Mouse (Mus musculus) heart, embryonic 14.5 days (tissue): ENCODE measurements around the gene Ucma. TPM values are rescaled to one million over a fixed set of nuclear protein-coding genes. Genes with fewer than 3 reads are reported as not detected.

Experiments used
- ATAC-seq: fragments of 200-750 bp; cut with Nextera tagmentation; 2 replicates; pipeline ENCODE4 v1.8.0; 2017; ENCODE audit warnings: low read depth, moderate TSS enrichment; ENCODE audit not compliant: insufficient number of reproducible peaks, insufficient read depth, low FRiP score
- H3K27ac ChIP-seq, 2 experiments: fragments of 200-500 bp in 1 of 2; fragments of 300-500 bp in 1 of 2; sonication (generic) in 1 of 2; replicated peaks in 1 of 2; 2 replicates each; pipeline ENCODE4 v1.5.1; 2012 to 2014; ENCODE audit warnings: low read depth in 2 of 2, low read length in 2 of 2, control low read depth in 1 of 2, mild to moderate bottlenecking in 1 of 2, mixed read lengths in 1 of 2; ENCODE audit not compliant: control insufficient read depth in 1 of 2, insufficient read depth in 1 of 2
- H3K27me3 ChIP-seq: fragments of 300-500 bp; sonication (generic); 2 replicates; pipeline ENCODE4 v1.6.1; 2014; ENCODE audit warnings: mild to moderate bottlenecking, low read length, control low read depth; ENCODE audit not compliant: control insufficient read depth, insufficient read depth
- H3K36me3 ChIP-seq: fragments of 300-500 bp; sonication (generic); 2 replicates; pipeline ENCODE4 v1.6.1; 2014; ENCODE audit warnings: mild to moderate bottlenecking, control low read depth, low read length, mixed read lengths; ENCODE audit not compliant: control insufficient read depth, insufficient read depth
- H3K4me1 ChIP-seq, 2 experiments: fragments of 200-500 bp in 1 of 2; fragments of 300-500 bp in 1 of 2; sonication (generic) in 1 of 2; 2 replicates each; pipeline ENCODE4 v1.6.1; 2012 to 2014; ENCODE audit warnings: low read length in 2 of 2, control low read depth in 1 of 2, mixed read lengths in 1 of 2; ENCODE audit not compliant: control insufficient read depth in 2 of 2, insufficient read depth in 2 of 2
- H3K4me2 ChIP-seq: fragments of 300-500 bp; sonication (generic); 2 replicates; pipeline ENCODE4 v1.6.1; 2014; ENCODE audit warnings: mild to moderate bottlenecking, low read length
- H3K4me3 ChIP-seq, 2 experiments: fragments of 200-500 bp in 1 of 2; fragments of 300-500 bp in 1 of 2; sonication (generic) in 1 of 2; 2 replicates each; pipeline ENCODE4 v1.5.1; 2012 to 2014; ENCODE audit warnings: low read length in 2 of 2, mild to moderate bottlenecking in 2 of 2, control low read depth in 1 of 2, low read depth in 1 of 2, moderate library complexity in 1 of 2; ENCODE audit not compliant: control insufficient read depth in 1 of 2, insufficient read depth in 1 of 2
- H3K9ac ChIP-seq: fragments of 300-500 bp; sonication (generic); 2 replicates; pipeline ENCODE4 v1.6.1; 2014; ENCODE audit warnings: mild to moderate bottlenecking, low read length
- H3K9me3 ChIP-seq: fragments of 300-500 bp; sonication (generic); 2 replicates; pipeline ENCODE4 v1.6.1; 2016; ENCODE audit warnings: low read length, control low read depth; ENCODE audit not compliant: control insufficient read depth
- WGBS: fragments of 180-500 bp; shearing (Covaris S2); extraction: QIAGEN DNeasy Blood & Tissue Kit; methylation state at CpG from one replicate; pipeline ENCODE4 v1.1.7; 2014; 5-methylcytosine and 5-hydroxymethylcytosine counted together
- polyA plus RNA-seq: library from polyadenylated mRNA; unstranded; fragments of >200 nt; fragmentation: Nextera tagmentation; extraction: Ambion mirVana; gene quantifications from 2 replicates; pipeline ENCODE4 v1.2.1, GENCODE M21; 2014

Ucma gene
- polyA plus RNA-seq, 1 experiment from 2014 or later, result not detected

GRCm38 (mm10) chr2:5023275-5023674 is 47.4 kb downstream of the Ucma start:
- peaks cover 0 to 2% of the 10 kb centered on the region in 2 experiments; a peak in 1 of 4 replicates for H3K4me1 ChIP-seq
- no peak overlapping the region for H3K4me2 ChIP-seq
- no peak overlapping the region for H3K4me3 ChIP-seq
- no peaks in the 10 kb centered on the region for H3K27me3 ChIP-seq
- no peak overlapping the region for H3K27ac ChIP-seq
- WGBS, result 13% methylated on average over 2 of the region's 2 CpGs
- peaks cover 19% of the 10 kb centered on the region; the same call in 1 of the 2 replicates for H3K36me3 ChIP-seq
- H3K9me3 ChIP-seq, result no peaks in the 10 kb centered on the region
- no peak overlapping the region for H3K9ac ChIP-seq
- no peak for ATAC-seq

DNA sequence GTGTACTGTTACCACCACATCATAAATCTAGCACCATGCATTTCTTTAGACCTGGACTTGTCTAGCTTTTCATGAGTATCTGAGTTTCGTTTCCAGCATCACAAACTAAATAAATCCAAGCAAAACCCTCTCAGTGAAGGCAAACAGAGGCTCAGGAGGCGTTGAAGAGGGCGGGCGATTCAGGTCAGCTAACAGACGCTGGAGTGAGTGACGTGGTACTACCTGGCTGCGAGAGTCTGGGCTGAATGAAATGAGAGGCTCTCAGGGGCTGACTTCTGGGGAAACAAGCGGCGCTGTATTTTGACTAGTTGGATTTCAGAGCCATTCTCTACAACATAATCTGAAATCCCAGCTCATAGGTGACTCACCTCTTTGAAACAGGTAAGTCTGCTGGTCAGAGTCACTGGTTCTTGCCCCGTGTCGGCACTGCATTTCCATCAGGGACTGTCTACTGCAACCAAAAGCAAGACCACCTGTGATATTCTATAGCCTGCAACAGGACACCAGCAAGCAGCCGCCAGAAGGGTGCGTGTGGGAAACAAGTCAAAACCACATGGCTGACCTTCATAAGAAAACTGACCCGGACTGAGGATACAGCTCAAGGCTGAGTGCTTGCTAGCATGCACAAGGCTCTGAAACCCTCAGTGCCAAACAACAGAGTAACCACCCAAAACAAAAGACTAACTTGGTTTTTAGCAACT is 47.9 kb downstream of the Ucma start:
- H3K27ac ChIP-seq, result no peak overlapping the region
- H3K9ac ChIP-seq, result no peak overlapping the region
- peaks cover 0 to 4% of the 10 kb centered on the region in 2 experiments; a peak in 1 of 4 replicates for H3K4me1 ChIP-seq
- H3K9me3 ChIP-seq, result no peaks in the 10 kb centered on the region
- H3K36me3 ChIP-seq, result peaks cover 19% of the 10 kb centered on the region; the same call in 1 of the 2 replicates
- no peaks in the 10 kb centered on the region for H3K27me3 ChIP-seq
- 73% methylated on average over 14 of the region's 14 CpGs for WGBS
- no peak overlapping the region for H3K4me2 ChIP-seq
- no peak overlapping the region for H3K4me3 ChIP-seq
- no peak for ATAC-seq

DNA sequence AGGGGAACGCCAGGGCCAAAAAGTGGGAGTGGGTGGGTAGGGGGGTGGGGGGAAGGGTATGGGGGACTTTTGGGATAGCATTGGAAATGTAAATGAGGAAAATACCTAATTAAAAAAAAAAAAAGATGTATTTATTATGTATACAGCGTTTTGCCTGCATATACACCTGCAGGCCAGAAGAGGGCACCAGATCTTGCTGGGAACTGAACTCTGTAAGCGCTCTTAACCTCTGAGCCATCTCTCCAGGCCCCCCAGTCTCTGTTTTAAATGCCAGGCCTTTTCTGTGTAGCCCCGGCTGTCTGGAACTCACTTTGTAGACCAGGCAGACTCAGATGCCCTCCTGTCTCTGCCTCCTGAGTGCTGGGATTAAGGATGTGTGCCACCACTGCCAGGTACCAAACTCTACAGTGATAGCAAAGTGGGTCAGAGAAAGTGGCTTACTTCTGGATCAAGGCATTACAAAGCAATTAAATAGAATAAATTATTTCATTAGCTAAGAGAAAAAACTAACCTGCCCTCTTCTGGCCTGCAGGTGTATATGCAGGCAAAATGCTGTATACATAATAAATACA is 49.3 kb downstream of the Ucma start:
- no peak overlapping the region for H3K4me2 ChIP-seq
- H3K9ac ChIP-seq, result no peak overlapping the region
- 40% methylated on average over 3 of the region's 4 CpGs for WGBS
- H3K4me3 ChIP-seq, result no peak overlapping the region
- peaks cover 25% of the 10 kb centered on the region; the same call in 1 of the 2 replicates for H3K36me3 ChIP-seq
- no peaks in the 10 kb centered on the region for H3K9me3 ChIP-seq
- ATAC-seq, result no peak
- H3K4me1 ChIP-seq, result peaks cover 0 to 4% of the 10 kb centered on the region in 2 experiments; a peak in 1 of 4 replicates
- H3K27ac ChIP-seq, result no peak overlapping the region
- no peaks in the 10 kb centered on the region for H3K27me3 ChIP-seq

DNA sequence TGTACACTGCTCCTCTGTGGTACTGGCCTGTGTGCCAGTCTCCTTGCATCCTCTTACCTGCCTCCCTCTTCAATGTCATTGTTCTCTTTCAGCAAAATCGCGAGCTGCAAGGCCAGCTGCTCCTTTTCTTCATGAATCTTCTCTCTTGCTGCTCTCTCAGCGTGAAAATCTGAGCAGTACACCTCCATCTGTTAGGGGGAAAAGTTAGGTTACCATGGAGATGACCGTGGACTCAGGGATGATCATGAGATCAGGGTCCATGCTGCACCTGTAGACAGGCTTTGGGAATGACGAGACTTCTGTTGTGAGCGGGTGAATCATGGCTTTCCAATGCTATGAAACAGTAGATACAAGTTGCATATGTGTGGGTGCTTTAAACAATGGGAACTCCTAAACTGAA is 51.1 kb downstream of the Ucma start:
- Histone ChIP-seq H3K27ac (no peak overlapping the region), H3K36me3 (peaks cover 20% of the 10 kb centered on the region; the same call in 1 of the 2 replicates), H3K27me3 (no peaks in the 10 kb centered on the region), H3K9ac (no peak overlapping the region), H3K4me2 (no peak overlapping the region), H3K4me3 (no peak overlapping the region), H3K4me1 (peaks cover 0 to 4% of the 10 kb centered on the region in 2 experiments; a peak in 1 of 4 replicates), H3K9me3 (no peaks in the 10 kb centered on the region)
- no peak for ATAC-seq
- 84% methylated on average over 6 of the region's 6 CpGs for WGBS

GRCm38 (mm10) chr2:5028047-5028446 is 52.1 kb downstream of the Ucma start:
- no peak for ATAC-seq
- no peak overlapping the region for H3K9ac ChIP-seq
- peaks cover 0 to 4% of the 10 kb centered on the region in 2 experiments; a peak in 1 of 4 replicates for H3K4me1 ChIP-seq
- no peaks in the 10 kb centered on the region for H3K27me3 ChIP-seq
- H3K4me3 ChIP-seq, result no peak overlapping the region
- no peaks in the 10 kb centered on the region for H3K9me3 ChIP-seq
- no peak overlapping the region for H3K27ac ChIP-seq
- 48% methylated on average over 7 of the region's 7 CpGs for WGBS
- H3K36me3 ChIP-seq, result peaks cover 20% of the 10 kb centered on the region; the same call in 1 of the 2 replicates
- no peak overlapping the region for H3K4me2 ChIP-seq

GRCm38 (mm10) chr2:5029808-5030207 is 53.9 kb downstream of the Ucma start:
- Histone ChIP-seq H3K27me3 (no peaks in the 10 kb centered on the region), H3K4me1 (peaks cover 5 to 6% of the 10 kb centered on the region in 2 experiments; a peak in 3 of 4 replicates), H3K9me3 (no peaks in the 10 kb centered on the region), H3K9ac (no peak overlapping the region), H3K27ac (no peak overlapping the region), H3K4me2 (no peak overlapping the region), H3K36me3 (peaks cover 20% of the 10 kb centered on the region; the same call in 1 of the 2 replicates), H3K4me3 (no peak overlapping the region)
- WGBS, result 94% methylated on average over 4 of the region's 4 CpGs
- ATAC-seq, result no peak

- WGBS, result 84% methylated on average over 7 of the region's 7 CpGs
- H3K9me3 ChIP-seq, result no peaks in the 10 kb centered on the region
These were observed 55.3 kb downstream of the Ucma start for GRCm38 (mm10) chr2:5031215-5031614.

More at GRCm38 (mm10) chr2:5031215-5031614, 55.3 kb downstream of the Ucma start:
- no peak overlapping the region for H3K4me2 ChIP-seq
- H3K9ac ChIP-seq, result no peak overlapping the region
- ATAC-seq, result no peak
- no peak overlapping the region for H3K4me3 ChIP-seq
- peaks cover 20% of the 10 kb centered on the region; the same call in 1 of the 2 replicates for H3K36me3 ChIP-seq
- no peak overlapping the region for H3K27ac ChIP-seq
- no peaks in the 10 kb centered on the region for H3K27me3 ChIP-seq
- H3K4me1 ChIP-seq, result peaks cover 5 to 6% of the 10 kb centered on the region in 2 experiments; a peak in 3 of 4 replicates
